Mouse (Mus musculus) liver, embryonic 13.5 days (tissue): ENCODE measurements around the gene Slc17a7. TPM values are rescaled to one million over a fixed set of nuclear protein-coding genes. Genes with fewer than 3 reads are reported as not detected.

Experiments
- ATAC-seq: fragments of 200-750 bp; cut with Nextera tagmentation; 2 replicates; pipeline ENCODE4 v1.8.0; 2017; ENCODE audit warnings: low read depth, mild to moderate bottlenecking, moderate number of reproducible peaks, moderate library complexity
- DNase-seq: peaks from one replicate; pipeline ENCODE4 v3.0.0; 2022
- H3K27ac ChIP-seq: fragments of 300-500 bp; sonication (generic); 2 replicates; pipeline ENCODE4 v1.5.1; 2015; ENCODE audit warnings: moderate library complexity, mild to moderate bottlenecking, inconsistent platforms
- H3K27me3 ChIP-seq: fragments of 300-500 bp; sonication (generic); 2 replicates; pipeline ENCODE4 v1.6.1; 2015; ENCODE audit warnings: mild to moderate bottlenecking, inconsistent platforms
- H3K36me3 ChIP-seq: fragments of 300-500 bp; sonication (generic); 2 replicates; pipeline ENCODE4 v1.6.1; 2015; ENCODE audit warnings: mild to moderate bottlenecking, inconsistent platforms
- H3K4me1 ChIP-seq: fragments of 300-500 bp; sonication (generic); replicated peaks from 2 replicates; pipeline ENCODE4 v1.6.1; 2015; ENCODE audit warnings: inconsistent platforms
- H3K4me2 ChIP-seq: fragments of 300-500 bp; sonication (generic); 2 replicates; pipeline ENCODE4 v1.6.1; 2015; ENCODE audit warnings: inconsistent platforms, mild to moderate bottlenecking, moderate library complexity
- H3K4me3 ChIP-seq: fragments of 300-500 bp; sonication (generic); replicated peaks from 2 replicates; pipeline ENCODE4 v1.5.1; 2015; ENCODE audit warnings: mild to moderate bottlenecking, inconsistent platforms
- H3K9ac ChIP-seq: fragments of 300-500 bp; sonication (generic); 2 replicates; pipeline ENCODE4 v1.6.1; 2015; ENCODE audit warnings: mild to moderate bottlenecking, inconsistent platforms
- H3K9me3 ChIP-seq: fragments of 300-500 bp; sonication (generic); replicated peaks from 2 replicates; pipeline ENCODE4 v1.6.1; 2016; ENCODE audit warnings: inconsistent platforms
- WGBS: fragments of 180-500 bp; shearing (Covaris S2); methylation state at CpG from one replicate; pipeline ENCODE4 v1.1.7; 2015; ENCODE audit not compliant: insufficient replicate concordance; 5-methylcytosine and 5-hydroxymethylcytosine counted together
- polyA plus RNA-seq: library from polyadenylated mRNA; unstranded; fragments of >200 nt; fragmentation: Nextera tagmentation; extraction: Ambion mirVana; gene quantifications from 2 replicates; pipeline ENCODE4 v1.2.1, GENCODE M21; 2015

Slc17a7 gene
- polyA plus RNA-seq = not detected in 2 replicates

DNA sequence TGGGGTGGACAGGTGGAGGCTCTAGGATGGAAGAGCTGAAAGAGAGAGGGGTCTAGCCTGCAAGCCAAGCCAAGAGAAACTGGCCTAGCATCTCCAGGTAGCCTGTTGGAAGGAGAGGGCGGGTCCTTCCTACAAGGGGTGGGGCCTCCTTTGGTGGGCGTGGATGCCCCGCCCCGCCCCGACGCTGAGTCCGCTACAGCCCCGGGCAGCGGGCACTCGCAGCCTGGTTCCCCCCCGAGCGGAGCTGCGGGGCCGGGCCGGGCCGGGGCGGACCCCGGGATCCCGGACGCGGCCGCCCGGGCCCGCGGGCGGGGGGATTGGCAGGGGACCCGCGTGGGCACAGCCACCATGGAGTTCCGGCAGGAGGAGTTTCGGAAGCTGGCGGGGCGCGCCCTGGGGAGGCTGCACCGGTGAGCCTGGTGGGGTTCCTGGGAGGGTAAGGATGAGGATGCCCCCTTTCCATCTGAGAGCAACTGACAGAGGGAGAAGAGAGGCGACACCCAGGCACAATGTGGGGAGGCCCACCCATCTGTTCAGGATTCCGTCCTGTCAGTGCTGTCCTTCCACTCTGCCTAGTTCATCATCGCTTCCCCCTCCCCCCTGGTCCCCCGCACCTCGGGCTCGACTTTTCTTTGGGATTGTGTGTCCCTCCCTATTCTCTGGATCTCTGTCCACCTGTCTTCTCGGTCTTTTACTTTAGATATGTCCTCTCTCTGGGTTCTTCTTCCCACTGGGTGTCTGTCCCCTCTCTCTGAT is at the start of gene Slc17a7:
Gene Slc17a7 (plus strand): TSS at position 215 of the 756 bp plus-strand sequence.
- Histone ChIP-seq H3K4me1 (peaks cover 20% of the 10 kb centered on the region), H3K9ac (peak within 1 kb of the TSS; percentile 53), H3K27me3 (peaks cover 67% of the 10 kb centered on the region), H3K27ac (no peak within 1 kb of the TSS), H3K4me3 (peak within 1 kb of the TSS; percentile 59), H3K9me3 (peaks cover 5% of the 10 kb centered on the region; the same call in 1 of the 2 replicates), H3K4me2 (peak within 1 kb of the TSS; percentile 72), H3K36me3 (peaks cover 19% of the 10 kb centered on the region; the same call in 1 of the 2 replicates)
- DNase-seq (peak; percentile 40), ATAC-seq (peak; percentile 35; the same call in 1 of the 2 replicates)
- WGBS = 2% methylated on average over 38 of the region's 41 CpGs

GRCm38 (mm10) chr7:45117566-45117965 is 46.2 kb upstream of the Slc17a7 start:
- H3K4me1 ChIP-seq = peaks cover 67% of the 10 kb centered on the region
- no peak for ATAC-seq
- no peaks in the 10 kb centered on the region for H3K9me3 ChIP-seq
- H3K36me3 ChIP-seq = peaks cover 38% of the 10 kb centered on the region
- H3K4me2 ChIP-seq = no peak overlapping the region
- H3K9ac ChIP-seq = no peak overlapping the region
- H3K27me3 ChIP-seq = no peaks in the 10 kb centered on the region
- DNase-seq = no peak
- WGBS = 60% methylated on average over 8 of the region's 8 CpGs
- no peak overlapping the region for H3K4me3 ChIP-seq
- peak overlapping the region; percentile 44; the same call in 1 of the 2 replicates for H3K27ac ChIP-seq

DNA sequence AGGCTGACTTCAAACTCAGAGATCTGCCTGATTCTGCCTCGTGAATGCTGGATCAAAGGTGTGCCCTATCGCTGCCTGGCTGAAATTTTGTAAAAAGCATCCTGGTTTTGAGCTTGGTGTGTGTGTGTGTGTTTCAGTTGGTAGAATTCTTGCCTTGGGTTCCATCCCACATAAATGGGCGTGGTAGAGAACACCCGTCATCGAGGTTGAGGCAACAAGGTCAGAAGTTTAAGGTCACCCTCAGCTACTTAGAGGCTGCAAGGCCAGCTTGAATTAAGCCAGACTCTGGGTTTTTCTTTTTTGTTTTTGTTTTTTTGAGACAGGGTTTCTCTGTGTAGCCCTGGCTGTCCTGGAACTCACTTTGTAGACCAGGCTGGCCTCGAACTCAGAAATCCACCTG is 45.4 kb upstream of the Slc17a7 start:
- ATAC-seq (no peak), DNase-seq (no peak)
- Histone ChIP-seq H3K27me3 (no peaks in the 10 kb centered on the region), H3K36me3 (peaks cover 46% of the 10 kb centered on the region), H3K4me2 (no peak overlapping the region), H3K4me1 (peaks cover 67% of the 10 kb centered on the region), H3K4me3 (no peak overlapping the region), H3K9ac (no peak overlapping the region), H3K27ac (peak overlapping the region; percentile 44; the same call in 1 of the 2 replicates), H3K9me3 (no peaks in the 10 kb centered on the region)
- 57% methylated on average over 6 of the region's 6 CpGs for WGBS

GRCm38 (mm10) chr7:45119780-45120709 is 43.7 kb upstream of the Slc17a7 start:
- Histone ChIP-seq H3K27ac (peak overlapping the region; percentile 39), H3K9me3 (no peaks in the 10 kb centered on the region), H3K4me3 (no peak overlapping the region), H3K27me3 (no peaks in the 10 kb centered on the region), H3K36me3 (peaks cover 51% of the 10 kb centered on the region), H3K4me1 (peaks cover 68% of the 10 kb centered on the region), H3K9ac (no peak overlapping the region), H3K4me2 (no peak overlapping the region)
- DNase-seq (no peak), ATAC-seq (no peak)
- WGBS = 56% methylated on average over 5 of the region's 5 CpGs

DNA sequence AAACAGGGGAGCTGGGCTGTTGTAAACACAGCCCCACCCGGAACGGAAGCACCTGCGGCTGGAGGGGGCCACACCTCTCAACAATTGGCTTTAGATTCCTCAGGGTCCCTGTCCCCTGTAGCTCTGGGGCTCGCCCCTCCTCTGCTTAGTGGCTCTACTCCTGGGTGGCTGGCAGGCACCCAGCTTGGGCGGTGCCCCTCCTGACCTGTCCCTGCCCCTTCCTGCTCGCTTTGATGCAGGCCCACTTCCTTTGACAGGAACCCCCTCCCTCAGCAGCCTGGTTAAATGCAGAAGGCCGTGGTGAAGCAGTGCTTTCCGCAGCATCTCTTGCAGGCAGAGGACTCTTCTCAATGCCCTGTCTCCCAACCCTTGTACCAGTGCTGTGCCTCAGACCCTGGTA is 42.3 kb upstream of the Slc17a7 start:
- peaks cover 77% of the 10 kb centered on the region for H3K4me1 ChIP-seq
- ATAC-seq (no peak), DNase-seq (no peak)
- 42% methylated on average over 8 of the region's 8 CpGs for WGBS
- H3K9ac ChIP-seq = peak overlapping the region; percentile 54; the same call in 1 of the 2 replicates
- no peaks in the 10 kb centered on the region for H3K27me3 ChIP-seq
- no peaks in the 10 kb centered on the region for H3K9me3 ChIP-seq
- peak overlapping the region; percentile 89 for H3K27ac ChIP-seq
- peak overlapping the region; percentile 94; the same call in 1 of the 2 replicates for H3K4me2 ChIP-seq
- H3K4me3 ChIP-seq = peak overlapping the region; percentile 95
- H3K36me3 ChIP-seq = peaks cover 65% of the 10 kb centered on the region

- Histone ChIP-seq H3K9ac (peak overlapping the region; percentile 54), H3K36me3 (peaks cover 70% of the 10 kb centered on the region), H3K4me2 (peak overlapping the region; percentile 94)
These were observed 41.8 kb upstream of the Slc17a7 start for GRCm38 (mm10) chr7:45121966-45122365.

DNA sequence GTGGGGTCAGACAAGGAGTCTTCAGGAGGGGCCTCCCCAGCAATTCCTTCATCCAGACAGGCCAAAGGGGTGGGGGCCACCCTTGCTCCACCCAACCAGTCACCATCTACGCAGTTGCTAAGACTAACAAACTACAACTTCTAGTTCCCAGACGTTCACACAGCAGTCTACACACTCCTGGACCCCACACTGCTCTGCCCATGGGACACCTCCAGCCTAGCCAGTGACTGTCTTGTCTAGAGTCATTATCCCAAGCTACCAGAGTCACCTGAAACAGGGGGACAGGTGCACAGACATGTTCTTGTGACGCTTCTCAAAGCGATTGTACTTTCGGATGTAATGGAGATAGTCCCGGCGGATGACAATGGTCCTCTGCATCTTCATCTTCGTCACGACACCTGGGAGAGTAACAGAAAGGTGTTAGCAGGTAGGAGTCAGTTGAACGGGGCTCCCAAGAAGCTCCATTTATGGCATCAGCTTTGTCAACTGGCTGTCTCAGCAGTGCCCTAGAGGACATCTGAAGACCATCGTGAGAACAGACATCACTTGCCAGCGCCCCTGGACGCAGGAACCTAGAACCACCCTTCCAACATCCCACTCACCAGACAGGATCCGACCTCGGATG is 41.1 kb upstream of the Slc17a7 start:
- no peak for ATAC-seq
- H3K4me1 ChIP-seq = peaks cover 87% of the 10 kb centered on the region
- WGBS = 61% methylated on average over 15 of the region's 15 CpGs

More at GRCm38 (mm10) chr7:45121966-45122365, 41.8 kb upstream of the Slc17a7 start:
- Histone ChIP-seq H3K4me1 (peaks cover 83% of the 10 kb centered on the region), H3K4me3 (peak overlapping the region; percentile 95), H3K9me3 (no peaks in the 10 kb centered on the region), H3K27ac (peak overlapping the region; percentile 89), H3K27me3 (no peaks in the 10 kb centered on the region)
- no peak for DNase-seq
- ATAC-seq = no peak

DNA sequence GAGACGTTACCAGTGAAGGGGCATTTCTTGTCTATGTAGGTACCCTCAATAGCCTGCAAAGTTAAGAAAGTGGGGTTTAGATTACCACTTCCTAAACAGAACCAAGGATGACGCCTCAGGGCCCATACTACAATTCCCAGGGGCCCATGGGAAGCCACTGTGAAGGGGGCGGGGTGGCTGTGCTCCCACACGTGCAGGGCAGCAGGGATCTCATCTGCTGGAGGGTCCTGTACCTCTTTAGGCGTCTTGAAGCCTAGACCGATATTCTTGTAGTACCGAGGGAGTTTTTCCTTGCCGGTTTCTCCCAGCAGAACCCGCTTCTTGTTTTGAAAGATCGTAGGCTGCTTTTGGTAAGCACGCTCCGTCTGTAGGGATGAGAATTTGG is 40.6 kb upstream of the Slc17a7 start:
- peak overlapping the region; percentile 95 for H3K4me3 ChIP-seq
- ATAC-seq = no peak
- peak overlapping the region; percentile 94 for H3K4me2 ChIP-seq
- H3K9me3 ChIP-seq = no peaks in the 10 kb centered on the region
- WGBS = 7% methylated on average over 12 of the region's 12 CpGs
- peaks cover 80% of the 10 kb centered on the region for H3K36me3 ChIP-seq
- H3K27me3 ChIP-seq = no peaks in the 10 kb centered on the region
- peaks cover 87% of the 10 kb centered on the region for H3K4me1 ChIP-seq
- H3K27ac ChIP-seq = peak overlapping the region; percentile 89
- DNase-seq = no peak
- H3K9ac ChIP-seq = peak overlapping the region; percentile 98

More for the DNA sequence above, 41.1 kb upstream of the Slc17a7 start:
- Histone ChIP-seq H3K27ac (peak overlapping the region; percentile 89), H3K9ac (peak overlapping the region; percentile 98), H3K27me3 (no peaks in the 10 kb centered on the region), H3K4me3 (peak overlapping the region; percentile 95), H3K4me2 (peak overlapping the region; percentile 94), H3K9me3 (no peaks in the 10 kb centered on the region), H3K36me3 (peaks cover 77% of the 10 kb centered on the region)
- no peak for DNase-seq

DNA sequence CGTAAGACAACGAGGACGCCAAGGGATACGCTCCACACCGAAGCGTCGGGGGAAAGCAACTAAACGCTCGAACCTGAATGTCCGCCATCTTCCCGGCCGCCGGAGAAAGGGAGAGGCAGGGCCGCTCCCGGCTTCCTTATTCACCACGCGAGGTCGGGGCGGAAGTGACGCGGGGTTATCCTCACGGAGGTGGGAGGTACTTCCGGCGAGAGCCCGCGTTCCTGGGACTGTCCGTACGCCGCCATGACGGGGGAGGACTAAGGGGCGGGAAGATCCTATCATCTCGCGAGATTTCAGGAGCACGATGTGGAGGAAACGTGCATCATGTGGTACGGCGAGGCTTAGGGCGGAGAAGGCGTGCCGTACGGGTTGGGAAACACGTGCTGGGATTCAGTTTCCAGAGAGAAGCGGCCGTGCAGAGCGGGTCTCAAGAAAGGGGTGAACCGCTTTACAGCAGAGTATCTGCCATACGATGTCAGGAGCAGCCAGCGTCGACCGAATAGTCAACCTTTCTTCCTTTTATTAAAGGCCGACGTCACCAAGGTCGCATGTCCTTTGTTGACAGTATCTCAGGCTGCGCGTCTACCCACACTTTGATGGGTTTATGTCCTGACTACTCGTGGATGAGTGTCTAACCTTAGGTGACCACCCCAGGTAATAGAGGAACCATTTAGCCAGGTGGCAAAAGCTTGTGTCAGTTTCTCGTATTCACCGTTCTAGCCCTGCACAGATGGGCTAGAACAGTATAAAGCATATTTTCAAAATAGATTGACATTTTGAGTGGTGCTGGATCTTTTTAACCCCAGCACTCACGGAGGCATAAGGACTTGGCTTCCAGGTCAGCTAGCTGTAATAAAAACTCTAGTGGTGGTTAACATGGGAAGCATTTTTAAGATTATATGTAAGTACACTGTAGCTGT is 39.3 kb upstream of the Slc17a7 start, which contains the start of gene Rps11:
Gene Rps11 (minus strand): TSS at position 216 of the 920 bp plus-strand sequence.
- Histone ChIP-seq H3K4me3 (peak within 1 kb of the TSS; percentile 95), H3K9ac (peak within 1 kb of the TSS; percentile 98), H3K27ac (peak within 1 kb of the TSS; percentile 94), H3K4me1 (peaks cover 79% of the 10 kb centered on the region), H3K36me3 (peaks cover 73% of the 10 kb centered on the region), H3K4me2 (peak within 1 kb of the TSS; percentile 94), H3K9me3 (no peaks in the 10 kb centered on the region), H3K27me3 (no peaks in the 10 kb centered on the region)
- peak; percentile 99 for DNase-seq
- peak; percentile 78 for ATAC-seq
- under 1% methylated on average over 59 of the region's 59 CpGs for WGBS

- no peaks in the 10 kb centered on the region for H3K9me3 ChIP-seq
- H3K4me2 ChIP-seq = peak overlapping the region; percentile 94
- ATAC-seq (no peak), DNase-seq (peak; percentile 57)
- no peaks in the 10 kb centered on the region for H3K27me3 ChIP-seq
- peaks cover 66% of the 10 kb centered on the region for H3K36me3 ChIP-seq
- peaks cover 81% of the 10 kb centered on the region for H3K4me1 ChIP-seq
- WGBS = 14% methylated on average over 7 of the region's 7 CpGs
- peak overlapping the region; percentile 94 for H3K27ac ChIP-seq
- peak overlapping the region; percentile 95 for H3K9ac ChIP-seq
- peak overlapping the region; percentile 82 for H3K4me3 ChIP-seq
These were observed 38.6 kb upstream of the Slc17a7 start for GRCm38 (mm10) chr7:45125144-45125600.
